Mouse (Mus musculus): Measurements from ENCODE around the gene Rxrb. TPM values are rescaled to one million over a fixed set of nuclear protein-coding genes. Genes with fewer than 3 reads are reported as not detected.
"Not testable (repeated sequence)": the region's sequence is repeated elsewhere in the genome, so short reads cannot be mapped to it uniquely, and the experiment has no call there.

Rxrb gene
- polyA plus RNA-seq (2014; fragmentation: Nextera tagmentation; extraction: Ambion mirVana) = 29.1 and 30.8 TPM in 2 replicates

DNA sequence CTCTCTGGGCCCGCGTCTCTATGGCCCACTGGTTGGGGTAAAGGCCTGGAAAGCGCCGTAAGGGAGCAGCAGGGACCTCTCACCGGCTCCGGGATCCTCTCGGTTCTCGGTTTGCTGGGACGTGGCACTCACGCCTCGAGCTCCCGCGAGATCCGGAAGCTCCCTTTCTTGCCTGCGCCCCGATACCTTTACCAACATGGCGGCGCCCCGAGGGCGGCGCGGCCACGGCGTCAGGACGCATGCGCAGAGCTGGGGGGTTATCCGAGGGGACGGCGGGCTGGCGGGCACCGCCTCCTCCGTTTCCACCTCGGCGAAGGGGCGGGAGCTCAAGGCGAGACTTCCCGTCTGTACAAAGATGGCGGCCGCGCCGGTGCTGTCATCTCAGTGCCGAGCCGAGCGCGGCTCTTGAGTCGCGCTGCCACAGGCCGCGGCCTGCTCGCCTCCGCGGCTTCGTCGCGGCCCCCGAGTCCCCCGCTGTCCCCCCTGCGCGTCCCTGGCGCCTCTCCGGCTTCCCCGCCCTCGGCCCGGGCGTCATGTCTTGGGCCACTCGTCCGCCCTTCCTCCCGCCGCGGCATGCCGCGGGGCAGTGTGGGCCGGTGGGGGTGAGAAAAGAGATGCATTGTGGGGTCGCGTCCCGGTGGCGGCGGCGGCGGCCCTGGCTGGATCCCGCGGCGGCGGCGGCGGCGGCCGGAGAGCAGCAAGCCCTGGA is at the start of gene Rxrb, which contains the start of gene Slc39a7:
Rxrb (plus strand) TSS at position 348 of the 709 bp plus-strand sequence.
Slc39a7 (minus strand) TSS at position 218 of the 709 bp plus-strand sequence.
- Histone ChIP-seq H3K9ac (replicated peaks; ENCODE audit: low read depth, low read length) (peak within 1 kb of the TSS; percentile 92), H3K4me1 (ENCODE audit: control insufficient read depth, insufficient read depth, low read length) (peaks cover 41% of the 10 kb centered on the region), H3K36me3 (ENCODE audit: control insufficient read depth, insufficient read depth, low read length) (peaks cover 29% of the 10 kb centered on the region), H3K27ac (ENCODE audit: low read depth, low read length) (peak within 1 kb of the TSS; percentile 98), H3K4me3 (ENCODE audit: low read depth, low read length) (peak within 1 kb of the TSS; percentile 85), H3K9me3 (ENCODE audit: control insufficient read depth, low read length) (no peaks in the 10 kb centered on the region), H3K27me3 (ENCODE audit: control insufficient read depth, insufficient read depth, low read length) (no peaks in the 10 kb centered on the region), H3K4me2 (ENCODE audit: low read depth, low read length) (peak within 1 kb of the TSS; percentile 89)
- WGBS = under 1% methylated on average over 62 of the region's 88 CpGs
- peak; percentile 79 for ATAC-seq (ENCODE audit: low read depth)

DNA sequence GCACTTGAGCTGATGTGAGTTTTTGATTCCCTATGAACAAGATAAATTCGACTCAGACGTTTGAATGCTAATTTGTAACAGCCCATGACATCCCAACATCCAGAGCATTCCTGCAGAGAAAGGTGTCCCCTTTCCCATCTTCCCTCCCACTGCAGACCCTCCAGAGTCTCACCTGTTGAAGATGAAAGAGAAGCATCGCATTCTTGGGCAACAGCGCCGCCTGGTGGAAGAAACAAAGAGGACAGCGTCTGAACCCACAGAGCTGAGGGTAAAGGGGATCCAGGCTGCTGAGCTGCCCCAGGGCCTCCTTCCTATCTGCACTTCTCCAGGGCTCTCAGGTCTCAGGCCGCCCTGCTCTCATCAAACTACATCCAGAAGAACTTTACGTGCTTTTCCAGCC is 49.5 kb upstream of the Rxrb start:
- not testable (repeated sequence) for H3K36me3 ChIP-seq (ENCODE audit: control insufficient read depth, insufficient read depth, low read length); H3K9me3 ChIP-seq (ENCODE audit: control insufficient read depth, low read length); ATAC-seq (ENCODE audit: low read depth); H3K27me3 ChIP-seq (ENCODE audit: control insufficient read depth, insufficient read depth, low read length); H3K27ac ChIP-seq (ENCODE audit: low read depth, low read length); H3K9ac ChIP-seq (replicated peaks; ENCODE audit: low read depth, low read length); H3K4me1 ChIP-seq (ENCODE audit: control insufficient read depth, insufficient read depth, low read length)
- 0 out of 2 replicates have a peak overlapping the region, but pooled peaks have one; percentile 38 for H3K4me3 ChIP-seq (ENCODE audit: low read depth, low read length)
- WGBS = 11% methylated on average over 8 of the region's 8 CpGs
- H3K4me2 ChIP-seq (ENCODE audit: low read depth, low read length) = peak overlapping the region; percentile 43

DNA sequence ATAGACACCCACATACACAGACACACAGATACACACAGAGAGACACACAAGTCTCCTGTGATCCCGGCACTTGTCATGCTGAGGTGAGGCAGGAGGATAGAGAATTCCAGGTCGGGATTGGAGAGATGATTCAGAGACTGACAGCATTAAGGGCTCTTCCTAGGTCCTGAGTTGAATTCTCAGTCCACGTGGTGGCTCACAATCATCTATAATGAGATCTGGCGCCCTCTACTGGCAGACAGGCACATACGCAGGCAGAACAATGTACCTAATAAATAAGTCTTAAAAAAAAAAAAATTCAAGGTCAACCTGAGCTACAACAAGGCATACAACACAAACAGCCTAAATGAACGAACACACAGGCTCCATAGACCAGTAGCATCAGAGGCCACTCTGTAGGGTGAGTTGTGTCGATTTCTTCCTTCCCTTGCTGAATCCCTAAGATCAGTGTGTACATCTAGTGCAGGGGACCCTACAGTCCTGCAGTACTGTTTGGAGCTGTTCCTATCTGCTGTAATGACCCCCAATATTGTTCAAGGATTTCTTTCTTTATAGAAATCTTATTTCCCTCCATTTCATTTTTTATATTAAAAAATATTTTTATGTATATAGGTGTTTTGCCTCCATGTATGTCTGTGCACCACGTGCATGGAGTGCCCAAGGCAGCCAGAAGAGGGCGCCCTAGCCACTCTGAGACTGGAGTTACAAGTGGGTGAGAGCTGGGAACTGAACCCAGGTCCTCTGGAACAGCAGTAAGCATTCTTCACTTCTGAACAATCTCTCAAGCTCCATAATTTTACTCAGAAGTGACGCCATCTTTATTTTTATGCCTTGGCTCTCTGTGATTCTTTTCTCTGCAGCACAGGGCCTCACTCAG is 39.6 kb upstream of the Rxrb start:
- Histone ChIP-seq H3K4me3 (ENCODE audit: low read depth, low read length) (no peak overlapping the region), H3K27me3 (ENCODE audit: control insufficient read depth, insufficient read depth, low read length) (no peaks in the 10 kb centered on the region), H3K36me3 (ENCODE audit: control insufficient read depth, insufficient read depth, low read length) (no peaks in the 10 kb centered on the region), H3K4me1 (ENCODE audit: control insufficient read depth, insufficient read depth, low read length) (no peaks in the 10 kb centered on the region), H3K9ac (replicated peaks; ENCODE audit: low read depth, low read length) (no peak overlapping the region), H3K9me3 (ENCODE audit: control insufficient read depth, low read length) (no peaks in the 10 kb centered on the region), H3K4me2 (ENCODE audit: low read depth, low read length) (no peak overlapping the region), H3K27ac (ENCODE audit: low read depth, low read length) (no peak overlapping the region)
- WGBS = 34% methylated on average over 10 of the region's 10 CpGs
- peak; percentile 46; the same call in 1 of the 2 replicates for ATAC-seq (ENCODE audit: low read depth)

DNA sequence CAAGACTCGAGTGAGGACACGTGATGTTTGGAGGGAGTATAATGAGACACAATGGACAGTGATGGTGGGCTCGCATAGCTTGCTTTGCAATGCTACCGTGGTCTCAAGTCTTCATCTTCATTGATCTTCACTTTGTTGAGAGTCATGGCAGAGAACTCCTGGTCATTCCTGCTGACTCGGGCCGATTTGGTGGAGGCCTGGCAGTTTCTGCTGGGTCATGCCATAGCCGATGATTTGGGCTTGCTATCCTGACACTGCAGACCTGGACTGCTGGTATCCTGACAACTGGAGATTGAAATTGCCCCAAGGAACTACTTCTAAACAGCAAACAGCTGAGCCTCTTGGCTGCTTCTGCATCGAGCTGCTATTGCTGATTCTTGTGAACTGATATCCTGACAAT is 36.7 kb upstream of the Rxrb start:
- WGBS = 91% methylated on average over 8 of the region's 8 CpGs
- Histone ChIP-seq H3K27me3 (ENCODE audit: control insufficient read depth, insufficient read depth, low read length) (0 out of 2 replicates have a peak, but pooled peaks cover under 1% of the 10 kb centered on the region), H3K9ac (replicated peaks; ENCODE audit: low read depth, low read length) (no peak overlapping the region), H3K4me2 (ENCODE audit: low read depth, low read length) (no peak overlapping the region), H3K4me1 (ENCODE audit: control insufficient read depth, insufficient read depth, low read length) (0 out of 2 replicates have a peak, but pooled peaks cover 2% of the 10 kb centered on the region), H3K4me3 (ENCODE audit: low read depth, low read length) (no peak overlapping the region), H3K36me3 (ENCODE audit: control insufficient read depth, insufficient read depth, low read length) (no peaks in the 10 kb centered on the region), H3K27ac (ENCODE audit: low read depth, low read length) (no peak overlapping the region), H3K9me3 (ENCODE audit: control insufficient read depth, low read length) (no peaks in the 10 kb centered on the region)
- no peak for ATAC-seq (ENCODE audit: low read depth)

DNA sequence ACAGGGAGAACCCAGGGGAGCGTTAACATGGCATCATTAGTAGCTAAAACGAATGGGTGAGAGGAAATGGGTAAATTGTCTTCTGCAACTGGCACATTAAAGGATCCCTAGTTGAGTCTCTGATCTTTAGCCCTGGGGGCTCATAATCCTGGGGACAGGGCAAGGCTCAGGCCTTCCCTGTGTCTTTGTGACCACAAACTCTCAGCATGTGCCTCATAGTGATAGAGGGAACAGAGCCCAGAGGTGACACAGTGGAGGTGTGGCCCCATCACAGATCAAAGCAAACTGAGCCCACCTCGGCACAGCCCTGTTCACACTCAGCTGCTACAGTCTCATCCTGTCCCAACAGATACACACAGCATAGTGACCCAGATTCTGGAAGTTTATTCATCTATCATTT is 36.0 kb upstream of the Rxrb start:
- Histone ChIP-seq H3K9ac (replicated peaks; ENCODE audit: low read depth, low read length) (no peak overlapping the region), H3K27me3 (ENCODE audit: control insufficient read depth, insufficient read depth, low read length) (peaks cover 7% of the 10 kb centered on the region; the same call in 1 of the 2 replicates), H3K4me2 (ENCODE audit: low read depth, low read length) (no peak overlapping the region), H3K36me3 (ENCODE audit: control insufficient read depth, insufficient read depth, low read length) (no peaks in the 10 kb centered on the region), H3K4me1 (ENCODE audit: control insufficient read depth, insufficient read depth, low read length) (0 out of 2 replicates have a peak, but pooled peaks cover 2% of the 10 kb centered on the region), H3K27ac (ENCODE audit: low read depth, low read length) (no peak overlapping the region), H3K9me3 (ENCODE audit: control insufficient read depth, low read length) (no peaks in the 10 kb centered on the region), H3K4me3 (ENCODE audit: low read depth, low read length) (no peak overlapping the region)
- WGBS = 68% methylated on average over 3 of the region's 3 CpGs
- ATAC-seq (ENCODE audit: low read depth) = no peak

DNA sequence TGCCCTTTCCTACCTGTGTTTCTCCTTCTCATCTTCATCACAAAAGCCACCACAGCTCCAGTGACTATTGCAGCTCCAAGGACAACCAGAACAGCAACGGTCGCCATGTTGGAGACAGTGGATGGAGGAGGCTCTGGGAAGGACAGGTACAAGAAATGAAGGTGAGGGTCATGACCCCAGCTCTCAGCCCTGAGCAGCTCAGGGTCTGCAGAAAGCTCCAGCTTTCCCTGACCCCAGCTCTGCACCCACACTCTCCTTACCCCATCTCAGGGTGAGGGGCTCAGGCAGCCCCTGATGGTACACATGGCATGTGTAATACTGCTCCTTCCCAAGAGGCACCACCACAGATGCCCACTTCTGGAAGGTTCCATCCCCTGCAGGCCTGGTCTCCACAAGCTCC is 34.6 kb upstream of the Rxrb start:
- H3K27ac ChIP-seq (ENCODE audit: low read depth, low read length); H3K4me1 ChIP-seq (ENCODE audit: control insufficient read depth, insufficient read depth, low read length); H3K4me2 ChIP-seq (ENCODE audit: low read depth, low read length); H3K36me3 ChIP-seq (ENCODE audit: control insufficient read depth, insufficient read depth, low read length); H3K27me3 ChIP-seq (ENCODE audit: control insufficient read depth, insufficient read depth, low read length); H3K9me3 ChIP-seq (ENCODE audit: control insufficient read depth, low read length); ATAC-seq (ENCODE audit: low read depth); H3K4me3 ChIP-seq (ENCODE audit: low read depth, low read length); H3K9ac ChIP-seq (replicated peaks; ENCODE audit: low read depth, low read length): not testable (repeated sequence)
- 97% methylated on average over 2 of the region's 2 CpGs for WGBS

DNA sequence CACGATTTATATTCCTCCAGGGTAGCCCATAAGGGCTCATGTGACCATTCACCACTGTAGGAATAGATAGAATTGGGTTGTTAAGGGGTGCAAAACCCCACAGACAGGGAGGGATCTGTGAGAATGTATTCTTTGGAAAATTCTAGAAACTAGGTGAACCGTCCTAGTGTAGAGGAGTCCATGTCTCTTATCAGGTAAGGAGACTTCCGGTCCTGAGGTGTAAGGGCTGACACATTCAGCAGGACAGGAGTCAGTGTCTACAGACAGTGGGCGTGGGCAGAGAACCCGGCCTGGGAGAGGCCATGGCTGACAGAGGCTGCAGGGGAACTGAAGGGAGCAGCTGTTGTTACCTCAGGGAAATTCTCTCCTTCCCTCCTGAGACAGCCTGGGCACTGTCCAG is 32.9 kb upstream of the Rxrb start:
- H3K36me3 ChIP-seq (ENCODE audit: control insufficient read depth, insufficient read depth, low read length); H3K4me3 ChIP-seq (ENCODE audit: low read depth, low read length); ATAC-seq (ENCODE audit: low read depth); H3K4me2 ChIP-seq (ENCODE audit: low read depth, low read length); H3K9ac ChIP-seq (replicated peaks; ENCODE audit: low read depth, low read length); H3K9me3 ChIP-seq (ENCODE audit: control insufficient read depth, low read length); H3K4me1 ChIP-seq (ENCODE audit: control insufficient read depth, insufficient read depth, low read length); H3K27ac ChIP-seq (ENCODE audit: low read depth, low read length); H3K27me3 ChIP-seq (ENCODE audit: control insufficient read depth, insufficient read depth, low read length): not testable (repeated sequence)
- 63% methylated on average over 5 of the region's 5 CpGs for WGBS

DNA sequence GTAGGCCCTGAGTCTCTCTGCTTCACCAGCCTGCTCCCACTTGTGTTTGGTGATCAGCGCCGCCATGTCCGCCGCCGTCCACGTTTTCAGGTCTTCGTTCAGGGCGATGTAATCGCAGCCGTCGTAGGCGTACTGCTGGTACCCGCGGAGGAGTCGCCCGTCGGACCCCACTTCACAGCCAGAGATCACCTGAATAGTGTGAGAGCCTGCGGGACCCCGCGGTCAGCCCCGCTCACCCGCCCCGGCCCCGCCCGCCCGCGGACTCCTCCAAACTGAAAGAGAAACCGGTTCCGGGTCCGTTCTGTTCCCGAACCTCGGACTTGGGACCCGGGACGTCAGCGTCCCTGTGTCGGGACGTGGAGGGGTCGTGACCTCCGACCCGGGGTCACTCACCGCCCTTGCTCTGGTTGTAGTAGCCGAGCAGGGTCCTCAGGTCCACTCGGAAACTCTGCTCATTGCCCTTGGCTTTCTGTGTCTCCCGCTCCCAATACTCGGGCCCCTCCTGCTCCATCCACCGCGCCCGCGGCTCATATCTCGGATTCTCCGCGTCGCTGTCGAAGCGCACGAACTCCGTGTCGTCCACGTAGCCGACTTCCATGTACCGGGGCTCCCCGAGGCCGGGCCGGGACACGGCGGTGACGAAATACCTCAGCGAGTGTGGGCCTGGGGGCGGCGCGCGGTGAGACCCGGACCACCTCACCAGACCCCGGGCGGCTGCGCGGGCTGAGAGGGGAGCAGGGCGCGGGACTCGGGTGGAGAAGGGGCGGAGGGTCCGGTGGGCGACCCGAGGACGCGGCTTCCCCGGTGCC is 32.1 kb upstream of the Rxrb start:
- Histone ChIP-seq H3K4me1 (ENCODE audit: control insufficient read depth, insufficient read depth, low read length) (0 out of 2 replicates have a peak, but pooled peaks cover 2% of the 10 kb centered on the region), H3K4me3 (ENCODE audit: low read depth, low read length) (peak overlapping the region; percentile 40), H3K27ac (ENCODE audit: low read depth, low read length) (no peak overlapping the region), H3K9ac (replicated peaks; ENCODE audit: low read depth, low read length) (peak overlapping the region; percentile 28; the same call in 1 of the 2 replicates), H3K9me3 (ENCODE audit: control insufficient read depth, low read length) (no peaks in the 10 kb centered on the region), H3K27me3 (ENCODE audit: control insufficient read depth, insufficient read depth, low read length) (peaks cover 9% of the 10 kb centered on the region; the same call in 1 of the 2 replicates), H3K4me2 (ENCODE audit: low read depth, low read length) (peak overlapping the region; percentile 88), H3K36me3 (ENCODE audit: control insufficient read depth, insufficient read depth, low read length) (no peaks in the 10 kb centered on the region)
- 2% methylated on average over 87 of the region's 87 CpGs for WGBS
- ATAC-seq (ENCODE audit: low read depth) = peak; percentile 34

All from neural tube, embryonic 14.5 days (tissue).